Mouse (Mus musculus): ENCODE measurements around the gene Ly6g6c.

The Ly6g6c gene

DNA sequence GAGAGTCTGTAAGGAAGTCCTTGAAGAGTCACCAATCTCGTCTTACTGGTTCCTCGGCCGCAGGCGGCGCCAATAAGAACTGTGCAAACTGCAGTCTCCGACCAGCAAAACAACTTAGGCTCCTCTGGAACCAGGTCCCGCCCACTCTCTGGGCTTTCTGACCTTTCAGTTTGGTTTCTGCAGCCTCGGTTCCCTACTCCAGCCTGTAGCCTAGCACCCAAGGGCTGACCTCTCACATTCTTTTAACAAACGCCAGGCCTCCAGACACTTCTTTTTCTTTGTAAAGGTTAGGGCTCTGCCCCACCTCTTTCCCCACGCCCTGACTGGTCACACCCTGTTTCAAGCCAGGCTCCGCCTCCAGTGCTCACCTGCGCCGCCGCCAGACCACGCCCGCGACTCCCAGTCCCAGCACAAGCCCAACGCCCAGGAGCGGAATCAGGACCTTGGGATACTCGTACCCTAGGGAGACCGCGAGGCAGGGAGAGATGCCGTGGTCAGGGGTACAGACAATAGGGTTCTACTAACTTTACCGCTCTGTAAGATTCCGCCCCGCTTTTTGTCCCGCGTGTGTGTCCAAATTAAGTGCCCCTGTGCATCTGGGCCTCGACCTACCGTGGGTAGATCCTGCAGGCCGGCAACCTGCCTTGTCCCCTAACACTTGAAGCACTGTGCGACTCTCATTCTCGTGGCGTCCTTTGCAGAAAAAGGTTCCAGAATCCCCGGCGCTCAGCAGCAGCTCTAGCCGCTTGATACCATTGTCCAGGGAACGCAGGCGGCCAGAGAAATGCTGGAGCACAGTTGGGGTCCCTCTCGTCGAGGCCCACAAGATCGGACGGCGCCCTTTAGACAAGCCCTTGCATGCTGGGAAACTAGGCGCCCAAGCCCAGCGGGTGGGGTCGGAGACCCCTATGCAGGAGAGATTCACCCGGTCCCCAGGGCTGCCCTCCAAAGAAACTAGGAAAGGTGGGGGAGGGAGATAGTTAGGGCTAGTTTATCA lies at the start of gene Ly6g6c:
TSS of gene Ly6g6c (plus strand) at position 438 of the 997 bp plus-strand sequence.
- DNase-seq (ENCODE audit: low read depth, low spot score), result no peak

DNA sequence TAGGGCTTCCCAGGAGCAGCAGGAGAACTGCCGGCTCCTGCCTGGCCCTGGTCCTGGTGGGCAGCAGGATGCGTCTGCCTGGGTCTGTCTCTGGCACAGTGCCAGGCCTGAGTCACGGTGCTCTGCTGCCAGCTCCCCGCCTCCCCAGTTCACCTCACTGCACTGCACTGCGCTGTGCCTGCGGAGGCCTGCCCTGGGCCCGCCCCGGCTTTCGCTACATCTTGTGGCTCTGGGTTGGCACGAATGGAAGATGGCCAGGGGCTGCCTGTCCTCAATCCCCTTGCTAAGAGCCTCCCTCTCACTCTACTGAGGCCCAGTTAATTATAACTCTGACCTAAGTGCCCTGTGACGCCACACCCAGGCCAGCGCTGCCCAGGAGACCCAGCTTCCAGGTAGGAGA lies 48.8 kb upstream of the Ly6g6c start, which contains the start of gene Vwa7:
TSS of gene Vwa7 (plus strand) at position 204 of the 400 bp plus-strand sequence.
- no peak for DNase-seq (ENCODE audit: low read depth, low spot score)

DNA sequence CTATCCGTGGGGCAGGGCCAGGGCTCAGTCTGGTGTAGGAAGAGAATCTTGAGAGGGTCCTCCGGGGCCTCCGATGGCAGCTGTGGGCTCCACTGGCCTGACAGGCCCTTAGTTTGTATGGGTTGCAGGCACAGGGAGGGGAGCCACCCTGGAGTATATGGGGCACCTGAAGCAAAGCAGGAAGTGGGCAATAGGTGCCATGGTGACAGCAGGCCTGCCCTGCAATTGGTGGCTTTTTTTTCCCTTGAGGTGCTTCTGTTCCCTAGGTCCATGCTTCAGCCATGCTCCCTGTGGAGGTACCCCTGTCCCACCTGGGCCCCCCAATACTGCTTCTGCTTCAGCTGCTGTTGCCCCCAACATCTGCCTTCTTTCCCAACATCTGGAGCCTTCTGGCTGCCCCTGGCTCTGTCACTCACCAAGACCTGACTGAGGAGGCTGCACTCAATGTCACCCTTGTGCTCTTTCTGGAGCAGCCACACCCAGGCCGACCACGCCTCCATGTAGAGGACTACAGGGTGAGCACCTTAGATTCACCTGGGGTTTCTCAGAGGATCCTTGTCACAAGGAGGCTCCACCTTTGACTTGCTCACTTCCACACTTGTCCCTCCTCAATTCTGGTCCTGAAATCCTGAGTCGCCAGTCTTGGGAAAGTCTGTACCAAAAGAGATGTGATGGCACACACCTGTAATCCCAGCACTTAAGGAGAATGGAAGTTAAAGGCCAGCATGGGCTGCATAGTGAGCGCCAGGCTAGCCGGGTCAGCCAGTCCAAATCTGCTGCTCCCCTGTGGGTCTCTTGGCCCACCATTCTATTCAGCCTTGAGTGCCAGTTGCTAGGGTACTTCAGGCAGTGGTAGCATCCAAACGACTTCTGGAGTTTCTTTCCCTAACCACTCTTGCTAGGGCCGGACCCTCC lies 48.1 kb upstream of the Ly6g6c start:
- DNase-seq (ENCODE audit: low read depth, low spot score), result no peak

DNA sequence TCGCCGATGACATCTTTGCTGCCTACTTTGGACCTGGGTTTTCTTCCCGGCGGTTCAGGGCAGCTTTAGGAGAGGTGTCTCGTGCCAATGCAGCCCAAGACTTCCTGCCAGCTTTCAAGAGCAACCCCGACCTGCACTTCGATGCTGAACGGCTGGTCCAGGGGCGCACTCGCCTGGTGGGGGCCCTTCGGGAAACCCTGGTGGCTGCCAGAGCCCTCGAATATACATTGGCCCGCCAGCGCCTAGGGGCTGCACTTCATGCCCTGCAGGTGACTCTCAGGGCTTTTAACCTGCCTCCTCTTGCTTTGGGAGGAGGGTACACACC lies 47.5 kb upstream of the Ly6g6c start:
- DNase-seq (ENCODE audit: low read depth, low spot score), result no peak

DNA sequence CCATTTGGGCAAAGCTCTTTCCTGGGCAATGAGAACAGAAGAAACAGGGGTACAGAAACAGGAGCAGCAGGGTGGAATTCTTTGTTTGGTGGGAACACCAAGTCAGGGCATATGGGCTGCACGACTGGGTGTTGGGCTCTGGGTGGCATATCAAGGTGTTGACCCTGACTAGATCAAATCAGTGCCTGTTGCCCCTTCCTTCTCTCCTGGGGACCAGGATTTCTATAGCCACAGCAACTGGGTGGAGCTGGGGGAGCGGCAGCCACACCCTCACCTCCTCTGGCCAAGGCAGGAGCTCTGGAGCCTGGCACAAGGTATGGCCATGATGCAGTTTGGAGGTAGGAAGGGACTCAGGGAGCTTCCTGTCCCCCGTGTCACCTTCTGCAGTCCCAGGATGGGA lies 47.0 kb upstream of the Ly6g6c start:
- no peak for DNase-seq (ENCODE audit: low read depth, low spot score)

DNA sequence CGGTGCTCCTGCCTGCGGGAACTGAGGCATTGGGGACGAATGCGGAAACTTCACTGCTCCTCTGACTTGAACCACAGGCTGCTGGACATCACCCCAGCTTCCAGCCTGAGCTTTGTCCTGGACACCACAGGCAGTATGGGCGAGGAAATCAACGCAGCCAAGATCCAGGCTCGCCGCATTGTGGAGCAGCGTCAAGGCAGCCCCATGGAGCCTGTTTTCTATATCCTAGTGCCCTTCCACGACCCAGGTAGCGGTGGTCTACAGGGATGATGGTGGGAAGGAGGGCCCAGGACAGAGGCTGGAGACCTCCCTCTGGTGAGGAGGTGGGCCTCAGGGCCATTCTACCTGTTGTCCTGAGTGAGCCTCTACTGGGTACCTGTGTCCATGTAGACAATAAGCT lies 45.3 kb upstream of the Ly6g6c start:
- no peak for DNase-seq (ENCODE audit: low read depth, low spot score)

DNA sequence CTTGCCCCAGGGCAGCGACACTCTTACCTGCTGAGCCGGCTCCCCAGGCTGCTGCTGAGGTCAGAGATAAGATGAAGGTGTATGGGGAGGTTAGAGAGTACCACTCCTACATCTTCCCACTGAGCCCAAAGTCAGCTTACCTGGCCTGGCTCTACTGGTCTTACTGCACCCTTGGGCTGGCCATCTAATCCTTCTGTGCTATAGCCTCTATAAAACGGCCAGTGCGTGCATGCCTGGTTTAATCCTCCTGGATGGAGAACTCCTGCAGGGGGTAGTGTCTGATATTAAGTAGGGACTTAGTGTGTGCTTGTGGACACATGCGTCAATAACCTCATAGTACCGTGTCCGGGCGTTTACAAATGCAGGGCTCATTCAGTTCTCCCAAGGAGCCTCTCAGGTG lies 44.6 kb upstream of the Ly6g6c start:
- DNase-seq (ENCODE audit: low read depth, low spot score), result no peak

DNA sequence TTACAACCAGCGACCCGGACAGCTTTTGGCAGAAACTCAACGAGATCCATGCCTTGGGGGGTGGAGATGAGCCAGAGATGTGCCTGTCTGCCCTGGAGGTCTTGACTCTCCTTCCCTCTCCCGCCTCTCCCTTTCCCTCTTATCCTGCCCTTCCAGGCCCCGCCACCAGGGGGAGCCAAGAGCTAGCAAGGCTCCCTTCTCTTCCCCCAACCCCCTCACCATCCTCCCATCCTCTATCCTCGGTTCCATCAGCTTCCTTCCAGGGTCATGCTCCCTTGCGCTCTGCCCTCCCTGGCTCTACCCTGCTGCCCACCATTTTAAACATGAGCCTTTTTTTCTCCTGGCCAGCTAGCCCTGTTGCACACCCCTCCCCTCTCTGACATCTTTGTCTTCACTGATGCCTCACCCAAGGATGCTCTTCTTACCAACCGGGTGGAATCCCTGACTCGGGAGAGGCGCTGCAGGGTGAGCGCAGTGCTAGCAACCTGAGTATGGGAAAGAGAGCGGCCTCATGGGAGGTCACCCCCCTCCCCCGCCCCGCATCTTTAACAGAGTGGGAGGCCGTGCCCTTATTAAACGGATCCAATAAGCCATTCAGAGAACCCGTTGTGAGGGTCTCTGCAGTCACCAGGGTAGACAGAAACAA lies 43.9 kb upstream of the Ly6g6c start:
- DNase-seq (ENCODE audit: low read depth, low spot score), result peak; percentile 80

DNA sequence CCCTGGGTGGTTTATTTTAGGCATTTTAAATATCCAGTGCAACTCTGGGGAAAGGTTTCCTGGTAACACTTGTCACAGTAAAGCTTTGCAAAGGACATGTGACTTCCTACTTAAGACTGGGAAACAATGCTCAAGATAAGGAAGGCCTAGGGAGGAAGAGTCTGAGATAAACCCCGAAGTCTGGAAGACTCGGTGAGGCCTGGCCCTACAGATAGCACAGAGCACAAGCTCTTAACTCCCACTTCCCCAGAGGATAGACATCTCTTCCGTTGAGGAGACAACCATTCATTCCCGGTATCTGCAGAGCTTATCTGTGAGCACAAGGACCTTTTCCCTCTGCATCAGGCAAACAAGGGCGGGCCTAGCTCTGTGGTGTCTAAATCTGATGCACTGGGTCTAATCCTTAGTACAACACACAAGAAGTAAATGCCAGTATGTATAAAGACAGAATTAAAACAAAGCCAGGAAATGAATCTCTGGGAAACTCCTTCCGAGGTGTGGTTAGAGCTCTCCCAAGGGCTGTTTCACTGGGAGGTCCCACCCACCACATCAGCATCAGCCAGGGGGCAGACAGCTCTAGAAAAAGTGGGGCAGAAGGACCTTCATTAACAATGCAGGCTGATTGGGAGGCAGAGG lies 43.2 kb upstream of the Ly6g6c start:
- no peak for DNase-seq (ENCODE audit: low read depth, low spot score)

DNA sequence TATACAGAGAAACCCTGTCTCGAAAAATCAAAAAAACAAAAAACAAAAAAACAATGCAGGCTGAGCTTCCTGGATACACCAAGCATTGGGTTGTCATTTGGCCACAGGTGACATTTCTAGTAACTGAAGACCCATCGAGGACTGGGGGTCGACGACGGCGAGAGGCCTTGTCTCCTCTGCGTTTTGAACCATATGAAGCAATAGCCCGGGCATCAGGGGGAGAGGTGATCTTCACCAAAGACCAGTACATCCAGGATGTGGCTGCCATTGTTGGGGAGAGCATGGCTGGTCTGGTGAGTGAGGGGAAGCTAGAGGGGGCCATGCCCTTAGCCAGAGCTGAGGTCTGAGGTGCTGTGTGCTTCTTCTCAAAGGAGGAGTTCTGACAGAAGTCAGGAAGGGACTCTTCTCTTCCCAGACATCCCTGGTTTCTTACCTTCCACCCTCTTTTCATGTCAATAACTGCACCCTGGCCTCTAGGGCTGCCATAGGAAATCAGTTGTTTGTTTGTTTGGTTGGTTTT lies 42.6 kb upstream of the Ly6g6c start:
- no peak for DNase-seq (ENCODE audit: low read depth, low spot score)

DNA sequence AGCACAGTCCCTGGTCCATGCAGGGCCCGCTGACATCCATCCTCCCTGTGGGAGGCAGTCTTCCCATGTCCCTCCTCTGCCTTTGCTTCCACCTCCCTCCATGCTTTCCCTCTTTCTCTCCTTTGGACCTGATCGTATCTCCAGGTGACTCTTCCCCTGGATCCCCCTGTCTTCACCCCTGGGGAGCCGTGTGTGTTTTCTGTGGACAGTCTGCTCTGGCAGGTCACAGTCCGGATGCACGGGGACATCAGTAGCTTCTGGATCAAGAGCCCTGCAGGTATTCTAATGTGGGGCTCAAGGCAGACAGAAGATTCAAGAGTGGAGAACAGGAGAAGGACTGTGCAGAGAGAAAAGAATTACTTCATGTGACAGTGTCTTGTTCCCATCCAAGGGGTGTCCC lies 42.0 kb upstream of the Ly6g6c start:
- DNase-seq (ENCODE audit: low read depth, low spot score), result no peak

DNA sequence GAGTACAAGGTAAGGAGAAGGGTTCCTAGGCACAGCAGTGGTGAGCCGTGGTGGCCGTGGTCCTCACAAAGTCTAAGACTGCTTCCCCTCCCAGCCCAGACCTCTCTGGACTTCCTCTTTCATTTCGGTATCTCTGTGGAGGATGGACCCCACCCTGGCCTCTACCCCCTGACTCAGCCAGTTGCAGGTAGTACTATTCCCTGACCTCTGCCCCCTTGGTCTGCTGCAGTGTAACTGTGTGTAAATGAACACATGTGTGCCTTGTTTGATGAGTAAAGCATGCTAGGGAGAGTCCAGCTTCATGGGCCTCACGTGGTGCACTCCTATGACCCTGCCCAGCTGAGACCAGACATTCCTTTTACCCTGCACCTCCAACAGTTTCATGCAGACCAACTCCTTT lies 41.4 kb upstream of the Ly6g6c start:
- DNase-seq (ENCODE audit: low read depth, low spot score), result no peak

DNA sequence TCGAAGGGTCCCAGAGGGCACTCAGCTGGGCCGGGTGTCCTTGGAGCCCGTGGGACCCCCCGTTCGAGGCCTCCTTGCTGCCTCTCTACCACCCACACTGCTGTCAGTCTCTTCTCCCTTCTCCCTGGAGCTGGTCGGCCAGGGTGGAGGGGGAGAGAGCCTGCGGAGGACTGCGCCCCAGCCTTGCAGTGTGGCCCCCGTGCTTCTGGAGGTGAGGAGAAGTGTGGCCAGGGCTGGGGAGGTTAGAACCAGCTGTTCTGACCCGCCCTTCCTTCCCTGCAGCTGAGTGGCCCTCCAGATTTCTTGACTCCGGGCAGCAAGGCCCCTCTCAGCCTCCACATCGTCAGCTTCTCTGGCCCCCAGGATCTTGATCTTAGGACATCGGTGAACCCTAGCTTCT lies 40.9 kb upstream of the Ly6g6c start:
- no peak for DNase-seq (ENCODE audit: low read depth, low spot score)

DNA sequence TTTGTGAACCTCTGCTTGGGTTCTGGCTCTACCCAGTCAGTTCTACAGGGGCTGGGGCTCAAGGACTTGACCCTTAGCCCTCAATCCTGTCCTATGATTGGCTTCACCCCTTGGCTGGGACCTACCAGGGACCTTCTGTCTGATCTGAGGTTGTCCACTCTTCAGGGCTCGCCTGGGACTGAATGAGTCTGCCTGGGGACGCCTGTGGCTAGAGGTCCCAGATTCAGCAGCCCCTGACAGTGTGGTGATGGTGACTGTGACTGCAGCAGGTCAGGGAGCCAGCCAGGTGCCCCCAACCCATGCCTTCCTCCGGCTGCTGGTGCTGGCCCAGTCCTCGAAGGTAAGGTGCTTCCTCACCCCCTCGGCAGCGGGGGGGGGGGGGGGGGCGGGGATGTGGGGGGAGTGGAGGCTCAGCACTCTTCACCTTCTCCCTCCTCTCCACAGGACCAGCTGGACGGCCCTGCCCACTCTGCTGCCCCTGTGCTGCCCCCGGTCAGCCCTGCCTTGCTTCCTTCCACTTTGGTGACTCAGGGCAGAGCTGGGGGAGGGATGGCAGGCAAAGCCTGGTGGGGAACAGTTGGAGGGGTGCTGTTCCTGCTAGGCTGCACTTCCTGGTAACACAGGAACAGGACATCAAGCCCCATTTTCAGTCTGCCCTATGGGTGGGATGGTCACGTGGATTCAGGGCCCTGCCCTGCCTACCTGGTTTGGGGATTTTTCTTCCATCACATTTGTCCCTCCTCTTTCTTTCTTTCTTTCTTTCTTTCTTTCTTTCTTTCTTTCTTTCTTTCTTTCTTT lies 40.3 kb upstream of the Ly6g6c start:
- DNase-seq (ENCODE audit: low read depth, low spot score), result no peak

DNA sequence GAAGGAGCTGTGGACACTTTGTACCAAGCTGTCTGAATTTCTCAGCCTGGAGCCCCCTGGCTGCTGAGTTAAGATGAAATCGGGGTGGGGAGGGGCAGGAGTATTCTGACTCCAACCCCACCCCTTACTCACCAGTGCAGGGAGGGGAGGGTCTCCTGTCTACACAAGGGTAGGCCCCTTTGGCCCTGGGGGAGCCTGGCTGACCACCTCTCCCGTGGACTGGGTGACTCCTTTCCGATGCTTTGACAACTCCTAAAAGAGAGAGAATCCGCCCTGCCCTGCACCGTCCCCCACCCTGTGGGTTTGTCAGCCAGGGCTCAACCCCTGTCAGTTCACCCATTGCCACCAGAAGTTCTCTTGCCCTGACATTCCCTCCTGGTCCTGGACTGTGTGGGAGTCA lies 39.0 kb upstream of the Ly6g6c start:
- no peak for DNase-seq (ENCODE audit: low read depth, low spot score)

DNA sequence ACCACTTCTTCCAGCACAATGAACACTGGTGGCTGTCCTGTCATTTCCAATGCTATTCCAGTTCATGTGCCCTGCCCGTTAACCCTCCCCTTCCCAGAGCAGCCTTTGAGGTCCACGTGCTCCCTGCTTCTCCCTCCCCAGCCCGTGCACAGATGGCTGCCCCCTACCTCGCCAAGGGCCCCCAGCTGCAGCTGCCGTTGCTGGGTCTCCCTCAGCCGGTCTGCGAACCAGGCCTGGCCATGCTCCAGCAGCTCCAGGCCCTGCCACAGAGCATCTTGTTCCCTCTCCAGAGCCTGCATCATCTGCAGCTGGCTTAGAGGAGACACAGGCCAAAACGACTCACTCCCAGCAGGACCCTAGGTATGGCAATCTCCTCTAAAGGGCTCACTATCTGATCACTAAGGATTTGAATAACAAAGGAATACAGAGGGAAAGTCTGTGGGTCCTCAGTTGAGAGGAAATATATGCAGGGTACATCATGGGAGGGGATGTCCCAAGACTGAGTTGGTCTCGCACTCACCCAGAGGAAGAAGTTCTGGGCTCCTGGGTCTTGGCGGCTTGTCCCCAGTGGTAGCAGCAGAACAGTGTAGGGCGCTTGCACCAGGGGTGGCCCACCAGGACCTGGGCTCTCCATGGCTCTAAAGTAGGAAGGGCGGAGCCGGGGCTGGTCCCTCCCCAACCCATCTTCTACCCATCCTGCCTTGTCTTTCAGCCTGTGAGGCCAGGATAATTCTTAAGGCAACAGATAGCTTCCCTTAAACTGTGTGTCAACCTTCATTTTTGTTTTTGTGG lies 37.7 kb upstream of the Ly6g6c start, which contains the start of gene Sapcd1:
TSS of gene Sapcd1 (minus strand) at position 740 of the 792 bp plus-strand sequence.
- DNase-seq (ENCODE audit: low read depth, low spot score), result no peak

DNA sequence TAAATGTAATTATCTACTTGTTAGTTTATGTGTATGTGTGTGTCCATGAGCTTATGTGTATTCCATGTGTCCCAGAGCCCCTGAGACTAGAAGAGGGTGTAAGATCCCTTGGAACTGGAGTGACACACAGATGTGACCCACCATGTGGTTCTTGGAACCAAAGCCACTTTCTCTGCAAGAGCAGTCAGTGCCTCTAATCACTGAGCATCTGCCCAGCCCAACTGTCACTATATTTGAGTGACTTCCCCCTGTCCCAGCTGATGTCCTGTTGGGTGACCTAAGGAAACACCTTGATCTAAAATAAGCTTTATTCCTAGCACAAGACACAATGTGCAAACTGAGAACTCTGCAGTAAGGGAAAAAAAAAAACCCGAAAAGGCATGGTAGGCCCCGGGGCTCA lies 36.9 kb upstream of the Ly6g6c start:
- no peak for DNase-seq (ENCODE audit: low read depth, low spot score)

DNA sequence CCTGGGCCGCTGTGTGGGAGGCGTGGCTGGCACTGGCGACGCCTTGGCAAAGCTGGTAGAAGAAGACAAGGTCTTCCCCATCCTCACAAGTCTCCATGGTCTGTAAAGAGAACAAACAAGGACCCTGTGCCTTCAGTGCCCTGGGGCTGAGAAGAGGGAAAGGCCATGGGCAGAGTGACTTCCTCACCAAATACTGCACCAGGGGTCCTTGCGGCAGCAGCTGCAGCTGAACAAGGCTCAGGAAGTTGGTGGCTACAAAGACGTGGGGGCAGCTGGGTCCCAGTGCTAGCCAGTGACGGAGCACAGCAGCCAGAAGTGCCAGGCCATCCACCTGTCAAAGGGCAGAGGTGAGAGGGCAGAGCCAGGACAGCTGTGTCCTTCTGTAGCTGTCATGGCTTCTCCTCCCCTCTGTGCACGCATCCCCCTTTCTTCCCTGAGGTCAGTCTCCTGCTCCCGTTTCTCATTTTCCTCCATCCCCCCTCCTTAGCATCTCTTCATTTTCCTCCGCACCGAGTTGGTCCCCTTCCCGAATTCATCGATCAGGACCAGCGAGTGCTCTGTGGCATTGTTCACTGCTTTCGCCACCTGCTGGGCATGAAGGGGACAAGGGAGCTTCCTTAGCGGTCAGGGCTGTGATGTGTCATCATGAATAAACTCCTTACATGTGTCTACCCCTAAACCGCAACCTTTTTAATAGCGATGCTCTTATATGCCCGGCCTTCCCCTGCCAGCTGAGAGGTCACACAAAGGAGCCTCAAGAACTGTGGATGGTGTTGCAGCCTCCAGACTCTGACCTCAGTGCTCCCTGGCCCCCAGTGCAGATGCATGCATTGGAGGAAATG lies 35.3 kb upstream of the Ly6g6c start:
- no peak for DNase-seq (ENCODE audit: low read depth, low spot score)

DNA sequence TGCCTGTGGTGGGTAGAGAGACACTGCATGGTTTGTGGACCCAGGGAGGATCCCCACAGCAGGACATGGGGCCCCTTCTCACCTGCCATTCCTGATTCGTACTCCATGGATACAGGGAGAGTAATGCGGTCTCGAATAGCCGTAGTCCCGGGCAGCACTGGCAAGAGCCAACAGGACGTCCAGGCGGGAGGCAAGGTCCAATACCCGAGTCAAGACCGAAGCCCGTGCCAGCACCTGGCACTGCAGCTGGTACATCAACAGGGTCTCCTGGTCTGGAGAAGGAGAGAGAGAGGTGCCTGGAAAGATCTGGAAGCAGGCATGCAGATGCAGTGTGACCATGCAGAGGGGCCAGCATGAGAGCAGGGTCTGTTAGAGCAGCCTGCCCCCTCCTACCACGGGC lies 33.9 kb upstream of the Ly6g6c start:
- no peak for DNase-seq (ENCODE audit: low read depth, low spot score)

Data from retina, postnatal 7 days (tissue).